Comparison of ENCODE assay signal across 15 mouse cellular contexts in the genomic region with DNA sequence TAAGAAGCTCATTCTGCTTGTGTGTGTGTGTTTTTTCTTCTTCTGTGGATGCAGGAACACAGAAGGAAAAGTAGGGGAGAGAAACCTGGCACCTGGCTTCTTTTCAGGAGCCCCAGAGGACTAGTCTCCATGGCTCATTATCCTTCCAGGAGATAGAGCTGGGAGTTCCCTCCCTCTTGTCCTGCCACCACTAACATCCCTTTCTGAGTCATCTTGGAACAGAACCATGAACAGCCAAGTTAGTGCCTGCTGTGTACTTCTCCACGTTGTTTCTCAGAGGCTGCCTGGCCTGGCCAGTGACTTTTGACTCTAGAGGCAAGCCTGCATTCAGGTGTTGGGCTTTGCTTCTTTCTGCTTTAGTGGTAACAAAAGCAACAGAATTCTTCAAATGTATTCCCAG. TPM values are rescaled to one million over a fixed set of nuclear protein-coding genes. Genes with fewer than 3 reads are reported as not detected.
DNase-seq lines count a peak whose midpoint lies in the region.
"Had no signal": no experiment of that assay in that cellular context is flagged by ENCODE, and none has a peak within 500 bp of the region (broad histone marks: within the 10 kb centered on the region; RNA-seq: fewer than 3 reads in every experiment).

No protein-coding gene starts in this region.

- WGBS in heart, embryonic 10.5 days, result 50% methylated on average over 1 of the region's 1 CpGs

- no peak overlapping the region for H3K4me3 ChIP-seq in heart, embryonic 10.5 days

- H3K4me1 ChIP-seq in heart, embryonic 10.5 days, result peaks cover 14% of the 10 kb centered on the region
- H3K4me1 ChIP-seq: intestine, embryonic 15.5 days had no signal

- DNase-seq in cerebellum, adult 11-12 months, result peak; percentile 51
- no peak for DNase-seq in cerebellum, adult 11 months
- peak; percentile 14 for DNase-seq in heart, embryonic 10.5 days (ENCODE audit: low spot score)
- DNase-seq in heart, postnatal 36 days, result no peak
- DNase-seq in CD4-positive helper T cell, adult 2 months (ENCODE audit: low read depth, low spot score), result peak; percentile 6
- DNase-seq in adrenal gland, postnatal 36 days, result peak; percentile 46 to 51
- DNase-seq in right cerebral cortex, adult 2 months (ENCODE audit: low spot score in 2 of 2), result no peak

- intact Hi-C loops in heart, postnatal 36 days (cut with DNase I), result no loop called here

- H3K9me3 ChIP-seq in heart, embryonic 10.5 days, result no peaks in the 10 kb centered on the region
- H3K9me3 ChIP-seq: forebrain, embryonic 15.5 days; heart, embryonic 13.5 days; hindbrain, embryonic 15.5 days; intestine, embryonic 15.5 days; limb, embryonic 10.5 days; liver, embryonic 15.5 days; neural tube, embryonic 15.5 days; stomach, embryonic 15.5 days had no signal

- 0 out of 2 replicates have a peak, but pooled peaks cover 3% of the 10 kb centered on the region for H3K36me3 ChIP-seq in heart, embryonic 10.5 days
- H3K36me3 ChIP-seq: forebrain, embryonic 15.5 days; hindbrain, embryonic 15.5 days; intestine, embryonic 15.5 days; limb, embryonic 10.5 days; liver, embryonic 15.5 days; neural tube, embryonic 15.5 days had no signal

- no peak overlapping the region for H3K27ac ChIP-seq in heart, embryonic 10.5 days
- H3K27ac ChIP-seq: intestine, embryonic 15.5 days; stomach, embryonic 15.5 days had no signal

- no peaks in the 10 kb centered on the region for H3K27me3 ChIP-seq in heart, embryonic 10.5 days (ENCODE audit: insufficient read depth, poor library complexity, severe bottlenecking)
- H3K27me3 ChIP-seq: forebrain, embryonic 15.5 days; heart, embryonic 13.5 days; hindbrain, embryonic 15.5 days; intestine, embryonic 15.5 days; liver, embryonic 15.5 days; neural tube, embryonic 15.5 days; stomach, embryonic 15.5 days had no signal

RNA-seq across cellular contexts. Expression of gene Snrk, which starts 0.7 kb away (rescaled TPM):
- polyA plus RNA-seq in heart, embryonic 10.5 days (2016; fragmentation: Nextera tagmentation; extraction: Ambion mirVana), result 39.3 and 54.0 TPM in 2 replicates
- total RNA-seq in heart, postnatal 36 days (2021), result 100 to 1,000 TPM; 130 to 150 TPM
- total RNA-seq in adrenal gland, postnatal 36 days (2021), result 100 to 1,000 TPM; 171 to 190 TPM

Comparison
In these comparisons a context has a peak if more than half of its experiments do, and no peak if none do; other contexts are left out.
1. DNase-seq: peak in cerebellum, adult 11-12 months (single experiment), heart, embryonic 10.5 days (single experiment), CD4-positive helper T cell, adult 2 months (single experiment) and adrenal gland, postnatal 36 days (2 of 2); none in cerebellum, adult 11 months (single experiment), heart, postnatal 36 days (0 of 2) and right cerebral cortex, adult 2 months (0 of 2).